Mouse (Mus musculus) layer of hippocampus, adult 9-10 months (tissue): Measurements from ENCODE around the gene Cdv3.
A peak's percentile ranks its signal among the peaks of the same experiment; 100 is the strongest.

Experiments
- DNase-seq: peaks from one replicate; pipeline ENCODE4 v3.0.0; 2022; ENCODE audit warnings: low spot score

The Cdv3 gene

GRCm38 (mm10) chr9:103365290-103366247 is at the start of gene Cdv3:
TSS of gene Cdv3 (minus strand) at chr9:103365840.
- DNase-seq, result peak; percentile 98

GRCm38 (mm10) chr9:103413457-103413856 is 47.8 kb upstream of the Cdv3 start:
- DNase-seq, result no peak

- no peak for DNase-seq
Measured at GRCm38 (mm10) chr9:103409119-103409518, 43.5 kb upstream of the Cdv3 start.

- no peak for DNase-seq
Measured at GRCm38 (mm10) chr9:103408136-103408777, 42.6 kb upstream of the Cdv3 start.

GRCm38 (mm10) chr9:103403331-103403973 is 37.8 kb upstream of the Cdv3 start:
- no peak for DNase-seq

- no peak for DNase-seq
Measured at GRCm38 (mm10) chr9:103398509-103399157, 33.0 kb upstream of the Cdv3 start.

GRCm38 (mm10) chr9:103393256-103393655 is 27.6 kb upstream of the Cdv3 start:
- DNase-seq, result no peak

GRCm38 (mm10) chr9:103391796-103392372 is 26.2 kb upstream of the Cdv3 start:
- no peak for DNase-seq

- no peak for DNase-seq
Measured at GRCm38 (mm10) chr9:103389261-103389660, 23.6 kb upstream of the Cdv3 start.

GRCm38 (mm10) chr9:103387011-103387653 is 21.5 kb upstream of the Cdv3 start:
- no peak for DNase-seq

- no peak for DNase-seq
Measured at GRCm38 (mm10) chr9:103386573-103386972, 20.9 kb upstream of the Cdv3 start.

GRCm38 (mm10) chr9:103385600-103385999 is 20.0 kb upstream of the Cdv3 start:
- DNase-seq, result no peak

GRCm38 (mm10) chr9:103384141-103384796 is 18.6 kb upstream of the Cdv3 start:
- DNase-seq, result no peak

GRCm38 (mm10) chr9:103383576-103383975 is 17.9 kb upstream of the Cdv3 start:
- no peak for DNase-seq

GRCm38 (mm10) chr9:103382989-103383388 is 17.3 kb upstream of the Cdv3 start:
- no peak for DNase-seq

- DNase-seq, result no peak
Measured at GRCm38 (mm10) chr9:103380566-103380965, 14.9 kb upstream of the Cdv3 start.

- DNase-seq, result no peak
Measured at GRCm38 (mm10) chr9:103379199-103379598, 13.6 kb upstream of the Cdv3 start.

GRCm38 (mm10) chr9:103378686-103379085 is 13.0 kb upstream of the Cdv3 start:
- no peak for DNase-seq

GRCm38 (mm10) chr9:103376346-103377320 is 11.0 kb upstream of the Cdv3 start:
- DNase-seq, result no peak
